Mouse (Mus musculus) spleen, adult 2 months (tissue): ENCODE results near the gene Cyp4a30b. TPM values are rescaled to one million over a fixed set of nuclear protein-coding genes. Genes with fewer than 3 reads are reported as not detected.
"Not testable (repeated sequence)": the region's sequence is repeated elsewhere in the genome, so short reads cannot be mapped to it uniquely, and the experiment has no call there.

Source experiments
- DNase-seq, 2 experiments: peaks; one replicate each; pipeline versions ENCODE4 v3.0.0 to v3.0.0-alpha.2; 2012 to 2021; ENCODE audit warnings: low spot score in 2 of 2, low read depth in 1 of 2
- H3K27ac ChIP-seq: fragments of 200-500 bp; 2 replicates; pipeline ENCODE4 v1.5.1; 2012; ENCODE audit warnings: low read length, inconsistent platforms; ENCODE audit not compliant: insufficient read depth
- H3K27me3 ChIP-seq: fragments of 200-500 bp; 2 replicates; pipeline ENCODE4 v1.6.1; 2012; ENCODE audit warnings: mild to moderate bottlenecking, moderate library complexity, low read length, inconsistent platforms; ENCODE audit not compliant: control insufficient read depth, insufficient read depth
- H3K36me3 ChIP-seq: fragments of 200-500 bp; 2 replicates; pipeline ENCODE4 v1.6.1; 2012; ENCODE audit warnings: mild to moderate bottlenecking, low read length, inconsistent platforms; ENCODE audit not compliant: control insufficient read depth, insufficient read depth
- H3K4me1 ChIP-seq: fragments of 200-500 bp; 2 replicates; pipeline ENCODE4 v1.6.1; 2011; ENCODE audit warnings: inconsistent platforms; ENCODE audit not compliant: control insufficient read depth, insufficient read depth, insufficient read length
- H3K4me3 ChIP-seq: fragments of 200-500 bp; 2 replicates; pipeline ENCODE4 v1.5.1; 2011; ENCODE audit warnings: mild to moderate bottlenecking, inconsistent platforms; ENCODE audit not compliant: insufficient read depth, insufficient read length; ENCODE audit errors: extremely low read depth
- CTCF ChIP-seq: fragments of 200-500 bp; IDR thresholded peaks from 2 replicates; pipeline ENCODE4 v1.5.1; 2011; ENCODE audit warnings: mild to moderate bottlenecking, inconsistent platforms; ENCODE audit not compliant: insufficient read depth, insufficient read length, insufficient replicate concordance; ENCODE audit errors: extremely low read depth
- POLR2A ChIP-seq: fragments of 200-500 bp; IDR thresholded peaks from 2 replicates; pipeline ENCODE4 v1.6.1; 2011; ENCODE audit warnings: low read depth, low read length, inconsistent platforms
- WGBS: fragments of 180-500 bp; shearing (Covaris S2); methylation state at CpG from one replicate; pipeline ENCODE4 v1.1.7; 2018; 5-methylcytosine and 5-hydroxymethylcytosine counted together
- polyA plus RNA-seq: library from polyadenylated mRNA; depleted of rRNA; stranded (reverse); fragments of >200 nt; gene quantifications from 2 replicates; pipeline ENCODE4 v1.2.3, GENCODE M21; 2012; rRNA removed

Cyp4a30b gene
- not detected in 2 replicates for polyA plus RNA-seq

DNA sequence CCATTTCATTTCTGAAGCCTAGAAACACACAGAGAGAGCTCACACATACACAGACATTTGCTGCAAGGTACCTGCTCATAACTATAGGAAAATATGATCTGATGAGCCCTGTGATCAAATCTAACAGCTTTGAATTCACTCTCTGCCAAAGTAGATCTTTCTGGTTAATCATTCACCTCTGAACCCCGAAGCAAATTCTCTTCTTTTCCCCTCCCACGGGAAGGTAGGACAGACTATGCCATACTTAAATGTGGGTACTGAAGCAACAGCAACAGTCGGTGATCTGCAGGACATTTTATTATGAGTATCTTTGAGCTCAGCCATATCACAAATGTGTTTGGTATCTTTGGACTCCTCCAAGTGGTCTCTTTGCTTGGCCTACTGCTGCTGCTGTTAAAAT lies at the start of gene Cyp4a30b:
Gene Cyp4a30b, plus strand, starts transcription at position 301 of the 400 bp plus-strand sequence.
- Histone ChIP-seq H3K27ac (no peak within 1 kb of the TSS), H3K4me1 (no peaks in the 10 kb centered on the region), H3K27me3 (no peaks in the 10 kb centered on the region), H3K4me3 (no peak within 1 kb of the TSS), H3K36me3 (no peaks in the 10 kb centered on the region)
- TF ChIP-seq CTCF (no peak), POLR2A (no peak)
- WGBS, result 83% methylated on average over 3 of the region's 3 CpGs
- DNase-seq, result no peak

DNA sequence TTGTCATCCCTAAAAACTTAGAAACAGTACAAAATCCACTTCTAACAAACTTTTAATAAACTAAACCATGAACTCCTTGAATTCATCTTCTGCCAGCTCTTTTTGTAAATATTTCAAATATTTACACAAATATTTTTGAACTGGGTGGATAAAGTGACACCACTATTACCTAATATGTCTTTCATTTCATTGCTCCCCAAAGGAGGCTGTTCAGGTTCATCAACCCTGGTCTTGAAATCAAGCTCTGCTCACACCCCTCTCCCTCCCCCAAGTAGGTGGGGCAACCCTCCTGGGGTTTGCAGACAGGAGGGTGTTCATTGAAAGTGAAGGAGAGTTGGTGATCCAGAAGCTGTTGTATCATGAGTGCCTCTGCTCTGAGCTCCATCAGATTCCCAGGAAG lies 41.1 kb upstream of the Cyp4a30b start, which contains the start of gene Cyp4a12b:
Gene Cyp4a12b, plus strand, starts transcription at position 301 of the 400 bp plus-strand sequence.
- DNase-seq, result not testable (repeated sequence)

DNA sequence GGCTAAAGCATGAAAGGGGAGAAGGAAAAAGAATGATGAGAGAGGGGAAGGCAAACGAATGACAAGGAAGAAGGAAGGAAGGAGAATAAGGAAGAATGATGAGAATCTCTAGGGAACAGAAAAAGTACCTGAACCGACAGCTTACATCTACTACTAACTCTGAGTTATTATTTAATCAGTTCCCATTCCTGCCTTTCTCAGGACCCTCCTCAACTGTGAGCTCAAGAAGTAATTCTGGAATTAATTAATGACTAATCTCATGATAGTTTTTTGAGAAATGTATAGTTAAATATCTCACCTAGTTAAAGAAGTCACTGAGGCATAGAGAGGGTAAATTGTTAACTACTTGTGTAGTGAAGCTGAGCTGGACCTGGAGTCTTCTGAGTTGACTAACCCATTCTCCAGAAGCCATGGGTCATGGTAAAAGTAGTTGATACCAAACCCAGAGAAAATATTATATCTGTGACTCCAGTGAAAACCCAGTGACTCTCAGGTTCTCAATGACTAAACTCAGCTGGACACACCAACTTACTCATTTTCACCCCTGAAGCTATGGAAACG lies 1.7 kb upstream of the Cyp4a30b start:
- WGBS, result 32% methylated on average over 3 of the region's 3 CpGs
- no peaks in the 10 kb centered on the region for H3K27me3 ChIP-seq
- TF ChIP-seq POLR2A, result no peak
- no peak for TF ChIP-seq CTCF
- no peak overlapping the region for H3K4me3 ChIP-seq
- H3K4me1 ChIP-seq, result no peaks in the 10 kb centered on the region
- H3K27ac ChIP-seq, result no peak overlapping the region
- DNase-seq, result no peak
- H3K36me3 ChIP-seq, result no peaks in the 10 kb centered on the region

More for the DNA sequence above, 41.1 kb upstream of the Cyp4a30b start, which contains the start of gene Cyp4a12b:
- H3K27me3 ChIP-seq, H3K27ac ChIP-seq, H3K4me1 ChIP-seq, H3K4me3 ChIP-seq, H3K36me3 ChIP-seq: not testable (repeated sequence)

DNA sequence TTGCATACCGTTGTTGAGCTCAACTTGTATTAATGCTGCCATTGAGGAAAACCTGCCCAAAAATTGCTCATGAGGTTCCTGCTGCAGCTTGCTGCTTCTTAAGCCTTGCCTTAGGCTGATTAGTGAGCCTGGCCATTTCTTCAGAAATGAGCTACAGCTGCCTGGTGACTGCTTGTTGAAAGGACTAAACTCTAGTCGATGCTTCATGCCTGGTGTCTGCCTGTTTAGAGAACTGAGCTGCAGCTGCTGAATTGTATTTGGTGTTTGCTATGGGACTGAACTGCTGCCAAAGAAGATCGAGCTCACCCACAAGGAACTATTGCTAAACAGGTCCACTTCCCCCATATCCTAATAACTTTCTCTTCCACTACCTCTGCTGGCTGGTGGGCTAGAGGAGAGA lies 21.2 kb downstream of the Cyp4a30b start:
- not testable (repeated sequence) for H3K36me3 ChIP-seq, H3K27ac ChIP-seq, H3K27me3 ChIP-seq, H3K4me1 ChIP-seq, H3K4me3 ChIP-seq, DNase-seq
- WGBS, result 53% methylated on average over 3 of the region's 3 CpGs

DNA sequence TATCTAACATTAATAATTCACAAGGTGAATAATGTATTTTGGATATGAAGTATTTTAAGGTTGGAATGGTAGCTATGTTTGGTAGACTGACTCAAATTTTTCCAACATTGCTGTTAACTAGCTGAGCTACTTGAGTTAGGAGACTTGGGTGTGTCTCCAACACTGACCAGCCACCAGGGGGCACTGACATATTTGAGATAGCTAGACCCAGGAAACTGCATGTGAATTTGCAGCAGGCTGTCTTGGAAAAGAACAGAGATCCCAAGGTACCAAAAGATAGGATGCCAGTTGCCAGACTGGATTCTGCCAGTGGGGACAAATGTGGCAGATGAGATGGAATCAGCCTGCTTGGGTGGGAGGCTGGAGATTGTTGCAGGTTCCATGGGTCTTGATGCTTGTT lies 23.6 kb downstream of the Cyp4a30b start:
- not testable (repeated sequence) for H3K4me3 ChIP-seq, H3K4me1 ChIP-seq, DNase-seq

DNA sequence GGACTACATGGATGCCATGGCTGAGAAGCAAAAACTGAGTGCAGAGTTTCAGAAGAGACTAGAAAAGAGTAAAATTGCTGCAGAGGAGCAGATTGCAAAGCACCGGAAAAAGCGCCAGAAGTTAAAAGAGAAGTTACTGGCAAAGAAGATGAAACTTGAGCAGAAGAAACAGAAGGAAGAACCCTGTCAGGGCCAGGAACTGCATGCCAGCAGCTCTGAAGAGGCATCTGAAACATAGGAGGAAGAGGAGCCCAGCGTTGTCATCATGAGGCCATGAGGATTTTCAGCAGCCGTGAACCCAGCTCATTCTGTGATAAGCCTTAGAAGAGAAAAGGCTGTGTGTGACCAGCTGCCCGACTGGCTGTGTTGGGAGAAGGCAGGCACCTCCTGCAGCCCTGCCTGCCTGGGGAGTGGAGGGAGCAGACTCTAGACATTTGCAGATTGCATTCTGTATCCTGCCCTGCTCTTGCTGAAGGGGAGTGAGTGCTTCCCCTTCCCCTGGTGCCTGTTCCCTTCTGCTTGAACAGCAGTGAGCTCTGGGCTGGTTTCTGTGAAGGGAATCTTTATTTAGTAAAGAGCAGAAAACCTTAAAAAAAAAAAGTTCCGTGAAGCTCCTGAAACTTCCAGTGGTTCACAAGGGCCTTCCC lies 28.7 kb downstream of the Cyp4a30b start:
- Histone ChIP-seq H3K4me1 (no peaks in the 10 kb centered on the region), H3K27me3 (no peaks in the 10 kb centered on the region), H3K36me3 (no peaks in the 10 kb centered on the region), H3K27ac (no peak overlapping the region), H3K4me3 (no peak overlapping the region)
- TF ChIP-seq CTCF, result no peak
- no peak for TF ChIP-seq POLR2A
- WGBS, result 23% methylated on average over 6 of the region's 6 CpGs
- DNase-seq, result no peak

More for the DNA sequence above, 23.6 kb downstream of the Cyp4a30b start:
- H3K27ac ChIP-seq, H3K27me3 ChIP-seq, H3K36me3 ChIP-seq: not testable (repeated sequence)

DNA sequence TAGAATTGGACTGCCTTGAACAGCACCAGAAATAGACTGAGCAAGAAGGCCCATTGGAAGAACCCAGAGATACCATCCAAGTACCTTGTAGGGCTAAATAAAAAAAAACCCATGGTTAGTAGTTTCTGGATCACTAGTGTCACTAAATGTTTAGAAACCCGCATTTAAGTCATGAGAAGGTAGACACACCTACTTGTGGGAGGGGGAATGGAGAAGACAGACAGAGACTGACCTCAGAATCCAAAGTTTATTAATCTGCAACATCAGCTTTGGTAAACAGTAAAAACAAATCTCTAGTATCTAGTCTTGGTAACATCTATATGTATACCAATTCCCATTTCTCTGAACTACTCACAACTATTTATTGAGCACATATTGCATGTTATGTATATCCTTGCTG lies 43.6 kb downstream of the Cyp4a30b start, which contains the start of gene Cyp4a14:
Gene Cyp4a14, minus strand, starts transcription at position 142 of the 400 bp plus-strand sequence.
- H3K36me3 ChIP-seq, result no peaks in the 10 kb centered on the region
- no peak within 1 kb of the TSS for H3K4me3 ChIP-seq
- no peaks in the 10 kb centered on the region for H3K4me1 ChIP-seq
- WGBS, result 84% methylated on average over 1 of the region's 1 CpGs
- no peak within 1 kb of the TSS for H3K27ac ChIP-seq
- DNase-seq, result no peak
- TF ChIP-seq CTCF, result no peak
- no peak for TF ChIP-seq POLR2A
- H3K27me3 ChIP-seq, result no peaks in the 10 kb centered on the region
